Mouse (Mus musculus) midbrain, embryonic 13.5 days (tissue): ENCODE data around the gene 9930021J03Rik. TPM values are rescaled to one million over a fixed set of nuclear protein-coding genes. Genes with fewer than 3 reads are reported as not detected.

ENCODE experiments used
- ATAC-seq: fragments of 200-750 bp; cut with Nextera tagmentation; 2 replicates; pipeline ENCODE4 v1.8.0; 2017; ENCODE audit warnings: mild to moderate bottlenecking, moderate TSS enrichment, moderate library complexity
- H3K27ac ChIP-seq: fragments of 300-500 bp; sonication (generic); 2 replicates; pipeline ENCODE4 v1.5.1; 2015; ENCODE audit warnings: inconsistent platforms, mild to moderate bottlenecking, moderate library complexity
- H3K27me3 ChIP-seq: fragments of 300-500 bp; sonication (generic); 2 replicates; pipeline ENCODE4 v1.6.1; 2015; ENCODE audit warnings: mild to moderate bottlenecking, inconsistent platforms
- H3K36me3 ChIP-seq: fragments of 300-500 bp; sonication (generic); 2 replicates; pipeline ENCODE4 v1.6.1; 2015; ENCODE audit warnings: mild to moderate bottlenecking, inconsistent platforms
- H3K4me1 ChIP-seq: fragments of 300-500 bp; sonication (generic); replicated peaks from 2 replicates; pipeline ENCODE4 v1.6.1; 2015; ENCODE audit warnings: inconsistent platforms
- H3K4me2 ChIP-seq: fragments of 300-500 bp; sonication (generic); replicated peaks from 2 replicates; pipeline ENCODE4 v1.6.1; 2015; ENCODE audit warnings: moderate library complexity, mild to moderate bottlenecking, inconsistent platforms
- H3K4me3 ChIP-seq: fragments of 300-500 bp; sonication (generic); replicated peaks from 2 replicates; pipeline ENCODE4 v1.5.1; 2015; ENCODE audit warnings: mild to moderate bottlenecking, inconsistent platforms
- H3K9ac ChIP-seq: fragments of 300-500 bp; sonication (generic); replicated peaks from 2 replicates; pipeline ENCODE4 v1.6.1; 2015; ENCODE audit warnings: mild to moderate bottlenecking, inconsistent platforms
- H3K9me3 ChIP-seq: fragments of 300-500 bp; sonication (generic); 2 replicates; pipeline ENCODE4 v1.6.1; 2016; ENCODE audit warnings: mild to moderate bottlenecking, inconsistent platforms
- WGBS: fragments of 180-500 bp; shearing (Covaris S2); methylation state at CpG from one replicate; pipeline ENCODE4 v1.1.7; 2015; 5-methylcytosine and 5-hydroxymethylcytosine counted together
- polyA plus RNA-seq: library from polyadenylated mRNA; unstranded; fragments of >200 nt; fragmentation: Nextera tagmentation; extraction: Ambion mirVana; gene quantifications from 2 replicates; pipeline ENCODE4 v1.2.1, GENCODE M21; 2015

9930021J03Rik gene
- polyA plus RNA-seq, 1 experiment from 2014 or later: 7.6 TPM

DNA sequence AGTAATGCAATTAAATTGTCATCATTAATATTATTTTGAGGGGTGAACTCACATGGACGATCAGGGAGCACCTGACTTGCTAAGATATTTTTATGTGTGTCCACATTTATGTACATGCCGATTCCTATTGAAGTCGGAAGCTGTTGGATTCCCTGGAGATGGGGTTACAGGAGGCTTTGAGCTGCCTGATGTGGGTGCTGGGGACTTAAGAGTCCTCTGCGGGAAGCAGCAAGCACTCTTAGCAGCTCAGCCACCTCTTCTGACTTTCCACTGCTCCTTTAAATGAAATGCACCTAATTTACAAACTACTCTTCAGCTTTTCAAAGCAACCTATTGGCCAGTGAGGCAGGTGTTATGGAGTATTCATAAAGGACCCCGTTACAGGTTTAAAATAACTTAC is 97.3 kb downstream of the 9930021J03Rik start:
- no peaks in the 10 kb centered on the region for H3K4me1 ChIP-seq
- H3K4me2 ChIP-seq: no peak overlapping the region
- ATAC-seq: no peak
- no peaks in the 10 kb centered on the region for H3K27me3 ChIP-seq
- WGBS: 72% methylated on average over 5 of the region's 5 CpGs
- H3K27ac ChIP-seq: no peak overlapping the region
- no peak overlapping the region for H3K4me3 ChIP-seq
- H3K36me3 ChIP-seq: no peaks in the 10 kb centered on the region
- H3K9ac ChIP-seq: no peak overlapping the region
- no peaks in the 10 kb centered on the region for H3K9me3 ChIP-seq

DNA sequence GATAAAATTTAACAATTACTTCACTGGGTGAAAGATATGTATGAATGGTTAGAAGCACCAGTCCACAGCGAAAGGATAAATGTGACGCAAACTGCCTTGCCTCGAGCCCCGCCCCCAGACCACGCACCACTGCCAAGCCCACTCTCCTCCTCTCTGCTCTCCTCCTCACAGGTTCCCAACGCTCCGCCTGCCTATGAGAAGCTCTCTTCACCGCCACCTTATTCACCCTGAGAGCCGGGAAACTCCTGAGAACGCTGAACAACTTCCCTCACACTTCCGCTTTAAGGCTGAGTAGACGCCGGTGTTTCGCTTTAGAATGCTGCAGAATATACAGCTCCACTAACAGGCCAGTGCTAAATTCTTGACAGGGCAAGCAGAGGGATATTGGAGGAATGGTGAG is 97.8 kb downstream of the 9930021J03Rik start:
- no peak overlapping the region for H3K4me2 ChIP-seq
- no peak for ATAC-seq
- 73% methylated on average over 14 of the region's 14 CpGs for WGBS
- H3K27ac ChIP-seq: no peak overlapping the region
- H3K4me1 ChIP-seq: no peaks in the 10 kb centered on the region; the same call in 1 of the 2 replicates
- H3K9ac ChIP-seq: no peak overlapping the region
- H3K4me3 ChIP-seq: no peak overlapping the region
- no peaks in the 10 kb centered on the region for H3K9me3 ChIP-seq
- no peaks in the 10 kb centered on the region for H3K27me3 ChIP-seq
- H3K36me3 ChIP-seq: no peaks in the 10 kb centered on the region

DNA sequence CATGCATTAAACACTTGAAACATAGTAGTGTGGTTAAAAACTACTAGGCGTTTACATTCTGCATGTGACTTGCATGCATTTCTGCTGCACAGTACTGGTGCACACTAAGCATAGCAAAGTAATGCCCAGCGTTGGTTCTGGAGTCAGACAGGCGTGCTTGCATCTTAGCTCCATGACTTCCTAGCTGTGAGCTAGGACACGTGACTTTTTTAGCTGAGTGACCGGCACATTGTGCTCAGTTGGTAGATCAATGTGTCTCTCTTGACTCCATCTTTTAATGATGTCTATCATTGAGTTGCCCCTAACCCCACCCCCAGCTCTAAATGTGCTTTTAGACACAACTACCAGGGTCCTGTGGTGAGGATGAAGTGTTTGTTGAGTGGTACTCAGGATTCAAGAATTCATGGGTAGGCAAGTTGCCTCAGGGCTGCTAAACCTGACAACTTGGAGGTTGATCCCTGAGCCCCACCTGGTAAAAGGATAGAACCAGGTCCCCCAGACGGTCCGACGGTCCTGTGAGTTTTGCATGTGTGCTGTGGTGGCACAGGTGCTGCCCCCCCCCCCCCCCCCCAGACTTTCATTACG is 98.4 kb downstream of the 9930021J03Rik start:
- Histone ChIP-seq H3K9ac (no peak overlapping the region), H3K4me2 (no peak overlapping the region), H3K36me3 (no peaks in the 10 kb centered on the region), H3K27ac (no peak overlapping the region), H3K4me1 (no peaks in the 10 kb centered on the region; the same call in 1 of the 2 replicates), H3K27me3 (no peaks in the 10 kb centered on the region), H3K9me3 (no peaks in the 10 kb centered on the region), H3K4me3 (no peak overlapping the region)
- no peak for ATAC-seq
- 91% methylated on average over 9 of the region's 9 CpGs for WGBS

DNA sequence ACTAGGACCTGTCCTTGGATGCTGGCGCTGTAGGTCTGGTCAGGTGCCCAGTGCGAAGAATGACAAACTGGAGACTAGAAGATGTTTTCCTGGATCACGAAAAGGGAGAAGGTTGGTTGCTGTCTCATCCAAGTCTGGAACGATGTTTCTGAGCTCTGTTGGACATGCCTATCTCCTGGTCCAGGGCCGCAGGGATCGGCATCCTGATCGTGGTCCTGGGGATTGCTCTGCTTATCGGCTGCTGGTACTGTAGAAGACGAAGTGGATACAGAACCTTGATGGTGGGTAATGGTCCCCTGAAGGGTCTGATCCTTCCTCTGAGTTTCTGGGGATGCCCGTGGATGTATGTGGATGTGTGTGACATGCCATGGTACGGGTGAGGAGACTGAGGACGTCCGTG is 101.4 kb downstream of the 9930021J03Rik start:
- H3K36me3 ChIP-seq: no peaks in the 10 kb centered on the region
- no peak overlapping the region for H3K27ac ChIP-seq
- H3K27me3 ChIP-seq: no peaks in the 10 kb centered on the region
- H3K4me2 ChIP-seq: no peak overlapping the region
- H3K9me3 ChIP-seq: no peaks in the 10 kb centered on the region
- H3K9ac ChIP-seq: no peak overlapping the region
- 94% methylated on average over 13 of the region's 13 CpGs for WGBS
- no peak overlapping the region for H3K4me3 ChIP-seq
- H3K4me1 ChIP-seq: no peaks in the 10 kb centered on the region; the same call in 1 of the 2 replicates
- ATAC-seq: no peak

DNA sequence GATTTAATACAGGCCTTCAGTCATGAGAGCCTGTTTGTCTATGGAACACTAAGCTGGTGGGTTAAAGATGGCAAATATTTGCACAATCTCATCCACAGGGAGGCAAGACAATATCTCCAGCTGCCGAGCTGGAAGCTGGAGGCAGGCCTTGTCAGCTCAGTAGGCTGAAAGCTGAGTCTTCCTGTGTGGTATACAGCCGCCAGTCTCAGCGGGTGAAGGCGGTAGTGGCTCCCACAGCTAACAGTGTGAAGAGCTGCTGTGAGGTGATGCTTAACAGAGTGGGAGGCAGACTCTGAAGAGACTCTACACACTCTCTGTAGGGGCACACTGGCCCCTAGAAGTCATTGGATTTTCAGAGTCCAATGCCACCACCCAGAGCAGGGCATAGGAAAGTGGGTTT is 104.1 kb downstream of the 9930021J03Rik start:
- 66% methylated on average over 4 of the region's 4 CpGs for WGBS
- Histone ChIP-seq H3K27me3 (no peaks in the 10 kb centered on the region), H3K4me1 (no peaks in the 10 kb centered on the region; the same call in 1 of the 2 replicates), H3K9ac (no peak overlapping the region), H3K4me3 (no peak overlapping the region), H3K4me2 (no peak overlapping the region), H3K27ac (no peak overlapping the region), H3K36me3 (no peaks in the 10 kb centered on the region), H3K9me3 (no peaks in the 10 kb centered on the region)
- ATAC-seq: peak; percentile 37; the same call in 1 of the 2 replicates

GRCm38 (mm10) chr19:29697245-29697874 is 108.4 kb downstream of the 9930021J03Rik start, which contains the start of gene Mlana:
Mlana (plus strand) TSS chr19:29697824.
- WGBS: 53% methylated on average over 3 of the region's 3 CpGs
- no peaks in the 10 kb centered on the region for H3K4me1 ChIP-seq
- no peak within 1 kb of the TSS for H3K27ac ChIP-seq
- no peak within 1 kb of the TSS for H3K9ac ChIP-seq
- no peak within 1 kb of the TSS for H3K4me3 ChIP-seq
- H3K9me3 ChIP-seq: no peaks in the 10 kb centered on the region
- no peaks in the 10 kb centered on the region for H3K36me3 ChIP-seq
- H3K4me2 ChIP-seq: no peak within 1 kb of the TSS
- no peak for ATAC-seq
- no peaks in the 10 kb centered on the region for H3K27me3 ChIP-seq

DNA sequence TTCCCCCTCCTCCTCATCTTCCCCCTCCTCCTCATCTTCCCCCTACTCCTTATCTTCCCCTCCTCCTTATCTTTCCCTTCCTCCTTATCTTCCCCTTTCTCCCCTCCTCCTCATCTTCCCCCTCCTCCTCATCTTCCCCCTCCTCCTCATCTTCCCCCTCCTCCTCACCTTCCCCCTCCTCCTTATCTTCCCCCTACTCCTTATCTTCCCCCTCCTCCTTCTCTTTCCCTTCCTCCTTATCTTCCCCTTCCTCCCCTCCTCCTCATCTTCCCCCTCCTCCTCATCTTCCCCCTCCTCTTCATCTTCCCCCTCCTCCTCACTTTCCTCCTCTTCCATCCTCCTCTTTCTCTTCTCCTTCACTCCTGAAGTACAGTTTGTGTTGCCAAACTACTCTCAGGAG is 108.9 kb downstream of the 9930021J03Rik start:
- H3K36me3 ChIP-seq: no peaks in the 10 kb centered on the region
- no peak overlapping the region for H3K4me2 ChIP-seq
- H3K9ac ChIP-seq: no peak overlapping the region
- no peak for ATAC-seq
- H3K4me1 ChIP-seq: no peaks in the 10 kb centered on the region
- H3K4me3 ChIP-seq: no peak overlapping the region
- no peaks in the 10 kb centered on the region for H3K9me3 ChIP-seq
- H3K27me3 ChIP-seq: no peaks in the 10 kb centered on the region
- H3K27ac ChIP-seq: no peak overlapping the region

DNA sequence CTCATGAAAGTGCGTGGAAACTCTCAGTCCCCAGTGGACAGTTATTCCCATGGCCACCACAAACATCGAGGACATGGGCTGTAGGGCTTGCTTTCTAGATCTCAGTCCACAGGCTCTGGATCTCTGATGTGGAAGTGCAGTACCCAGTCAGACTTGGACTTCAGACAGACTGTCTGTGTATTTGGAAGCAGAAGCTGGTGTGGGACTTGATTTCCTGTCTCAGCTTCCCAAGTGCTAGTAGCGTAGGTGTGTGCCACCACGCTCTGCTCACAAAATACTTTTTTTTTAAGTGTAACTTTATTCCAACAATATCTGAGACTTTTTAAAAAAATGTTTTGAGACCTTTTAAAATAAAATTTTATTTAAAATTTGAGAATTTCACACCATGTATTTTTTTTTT is 109.5 kb downstream of the 9930021J03Rik start:
- H3K9ac ChIP-seq: no peak overlapping the region
- H3K4me2 ChIP-seq: no peak overlapping the region
- H3K27me3 ChIP-seq: no peaks in the 10 kb centered on the region
- no peaks in the 10 kb centered on the region for H3K4me1 ChIP-seq
- H3K4me3 ChIP-seq: no peak overlapping the region
- WGBS: 98% methylated on average over 4 of the region's 4 CpGs
- H3K27ac ChIP-seq: no peak overlapping the region
- no peak for ATAC-seq
- no peaks in the 10 kb centered on the region for H3K9me3 ChIP-seq
- no peaks in the 10 kb centered on the region for H3K36me3 ChIP-seq

DNA sequence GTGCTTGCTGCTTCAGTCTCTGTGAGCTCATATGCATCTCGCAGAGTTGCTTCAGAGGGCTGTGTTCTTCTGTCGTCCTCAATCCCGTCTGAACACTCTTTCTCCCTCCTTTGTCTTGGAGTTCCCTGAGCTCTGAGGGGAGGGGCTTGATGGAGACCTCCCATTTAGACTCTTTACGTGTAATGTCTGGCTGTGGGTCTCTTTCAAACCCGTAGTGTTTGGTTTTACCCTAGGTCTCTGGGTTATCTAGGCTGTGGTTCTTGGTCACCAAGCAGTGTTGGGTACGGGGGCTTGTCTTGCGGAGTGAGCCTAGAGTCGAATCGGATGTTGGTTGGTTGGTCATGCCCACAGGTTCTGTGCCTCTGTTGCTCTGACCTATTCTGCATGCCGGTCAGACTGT is 110.7 kb downstream of the 9930021J03Rik start:
- ATAC-seq: no peak
- Histone ChIP-seq H3K4me2 (no peak overlapping the region), H3K9me3 (no peaks in the 10 kb centered on the region), H3K36me3 (no peaks in the 10 kb centered on the region), H3K27me3 (no peaks in the 10 kb centered on the region), H3K27ac (no peak overlapping the region), H3K9ac (no peak overlapping the region), H3K4me3 (no peak overlapping the region), H3K4me1 (no peaks in the 10 kb centered on the region)
- WGBS: 82% methylated on average over 10 of the region's 10 CpGs

- peak; percentile 66; the same call in 1 of the 2 replicates for ATAC-seq
- H3K4me2 ChIP-seq: no peak overlapping the region
- H3K36me3 ChIP-seq: no peaks in the 10 kb centered on the region
- H3K9ac ChIP-seq: no peak overlapping the region
- H3K9me3 ChIP-seq: peaks cover 5% of the 10 kb centered on the region
- no peak overlapping the region for H3K4me3 ChIP-seq
- H3K4me1 ChIP-seq: no peaks in the 10 kb centered on the region
- no peaks in the 10 kb centered on the region for H3K27me3 ChIP-seq
- no peak overlapping the region for H3K27ac ChIP-seq
- 52% methylated on average over 16 of the region's 16 CpGs for WGBS
Observed at GRCm38 (mm10) chr19:29683844-29684540, 121.8 kb downstream of the 9930021J03Rik start.

GRCm38 (mm10) chr19:29680182-29681152 is 125.3 kb downstream of the 9930021J03Rik start:
- WGBS: 86% methylated on average over 13 of the region's 13 CpGs
- ATAC-seq: no peak

More at GRCm38 (mm10) chr19:29680182-29681152, 125.3 kb downstream of the 9930021J03Rik start:
- Histone ChIP-seq H3K4me3 (no peak overlapping the region), H3K9ac (no peak overlapping the region), H3K27ac (no peak overlapping the region), H3K36me3 (no peaks in the 10 kb centered on the region), H3K27me3 (no peaks in the 10 kb centered on the region), H3K4me2 (no peak overlapping the region), H3K9me3 (peaks cover 5% of the 10 kb centered on the region), H3K4me1 (no peaks in the 10 kb centered on the region)
